Mouse (Mus musculus): ENCODE measurements around the gene Dennd4a. TPM values are rescaled to one million over a fixed set of nuclear protein-coding genes. Genes with fewer than 3 reads are reported as not detected.

Dennd4a gene
- 10 to 100 TPM; 16.5 to 20.8 (median 20.3) TPM for polyA plus RNA-seq (2017; shearing (Covaris generic))

DNA sequence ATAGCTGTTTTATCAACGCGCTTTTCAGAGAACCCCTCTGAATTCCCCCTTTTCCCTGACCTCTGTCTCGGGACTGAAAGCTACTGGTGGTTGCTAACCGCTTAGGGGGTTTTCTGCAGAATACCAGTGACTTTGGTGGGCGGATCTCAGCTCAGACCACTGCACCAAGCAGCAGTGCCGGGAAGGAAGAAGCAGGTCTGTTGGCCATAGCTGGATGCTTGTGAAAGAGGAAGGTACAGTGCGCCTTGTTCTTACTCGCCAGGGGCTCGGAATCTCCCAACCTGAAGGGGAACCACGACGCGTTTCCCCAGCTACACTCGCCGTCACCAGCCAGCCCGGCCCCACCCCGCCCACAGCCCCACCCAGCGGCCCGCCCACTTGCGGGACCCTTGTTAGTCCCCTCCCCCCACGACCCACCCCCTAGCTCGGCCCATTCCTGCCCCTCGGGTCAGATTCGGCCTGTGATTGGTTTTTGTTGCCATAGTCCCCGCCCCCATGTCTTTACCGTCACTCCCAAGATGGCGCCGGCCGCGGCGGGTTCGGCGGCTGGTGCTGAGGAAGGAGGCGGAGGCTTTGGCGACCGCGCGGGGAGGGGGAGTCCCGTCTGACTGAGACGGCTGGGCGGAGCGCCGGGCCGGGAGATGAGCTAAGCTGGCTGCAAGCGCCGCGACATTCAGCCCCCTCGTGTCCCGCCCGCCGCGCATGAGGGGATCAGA is at the start of gene Dennd4a:
Dennd4a (plus strand) TSS at position 519 of the 716 bp plus-strand sequence.
- ATAC-seq, result peak; percentile 88

DNA sequence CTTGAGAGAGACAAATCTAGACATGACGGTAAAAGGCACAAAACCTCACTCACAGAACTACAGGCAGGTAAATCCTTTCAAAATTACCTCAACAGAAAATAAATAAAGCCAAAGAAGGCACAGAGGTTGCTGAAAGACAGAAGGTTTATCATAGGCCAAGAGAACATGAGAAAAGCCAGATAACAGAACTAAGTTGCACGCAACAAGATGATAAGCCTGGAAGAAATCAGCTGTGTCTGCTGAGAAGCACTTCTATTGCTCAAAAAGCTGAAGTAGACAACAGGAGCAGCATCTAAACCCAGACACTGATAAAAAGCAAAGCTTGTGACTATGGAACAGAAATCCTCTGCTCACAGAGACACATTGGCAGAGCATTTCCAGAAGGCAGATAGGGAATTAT is 46.3 kb upstream of the Dennd4a start:
- ATAC-seq, result no peak

DNA sequence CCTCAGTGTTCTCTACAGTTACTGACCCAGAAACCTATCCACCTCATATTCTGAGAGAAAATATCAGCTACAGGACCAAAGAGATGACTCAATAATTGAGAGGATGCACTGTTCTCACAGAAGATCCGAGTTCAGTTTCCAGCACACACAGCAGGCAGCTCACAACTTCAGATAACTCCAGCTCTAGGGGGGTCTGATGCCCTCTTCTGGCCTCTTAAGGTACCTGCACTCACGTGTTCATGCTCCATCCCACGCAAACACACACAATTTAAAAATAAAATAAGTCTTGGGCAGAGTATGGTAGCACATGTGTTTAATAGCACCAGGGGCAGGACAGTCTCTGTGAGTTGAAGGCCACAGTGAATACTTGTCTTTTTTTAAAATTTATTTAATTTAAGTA is 45.0 kb upstream of the Dennd4a start:
- ATAC-seq, result no peak

DNA sequence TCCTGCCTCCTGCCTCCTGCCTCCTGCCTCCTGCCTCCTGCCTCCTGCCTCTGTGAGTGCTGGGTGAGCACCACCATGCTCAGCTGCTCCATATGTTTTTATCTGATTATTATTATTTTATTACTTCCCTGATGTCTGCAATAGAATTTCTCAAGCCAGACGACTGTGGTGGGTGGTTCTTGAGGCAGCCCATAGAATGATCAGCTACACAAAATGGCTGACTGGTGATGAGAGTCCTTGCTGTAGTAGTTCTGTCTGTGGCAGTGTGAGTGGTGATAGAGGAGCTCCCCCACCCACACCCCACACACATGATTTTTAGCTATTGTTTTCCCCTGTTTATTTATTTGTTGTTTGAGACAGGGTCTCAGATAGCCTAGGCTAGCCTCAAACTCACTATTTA is 43.3 kb upstream of the Dennd4a start:
- no peak for ATAC-seq

DNA sequence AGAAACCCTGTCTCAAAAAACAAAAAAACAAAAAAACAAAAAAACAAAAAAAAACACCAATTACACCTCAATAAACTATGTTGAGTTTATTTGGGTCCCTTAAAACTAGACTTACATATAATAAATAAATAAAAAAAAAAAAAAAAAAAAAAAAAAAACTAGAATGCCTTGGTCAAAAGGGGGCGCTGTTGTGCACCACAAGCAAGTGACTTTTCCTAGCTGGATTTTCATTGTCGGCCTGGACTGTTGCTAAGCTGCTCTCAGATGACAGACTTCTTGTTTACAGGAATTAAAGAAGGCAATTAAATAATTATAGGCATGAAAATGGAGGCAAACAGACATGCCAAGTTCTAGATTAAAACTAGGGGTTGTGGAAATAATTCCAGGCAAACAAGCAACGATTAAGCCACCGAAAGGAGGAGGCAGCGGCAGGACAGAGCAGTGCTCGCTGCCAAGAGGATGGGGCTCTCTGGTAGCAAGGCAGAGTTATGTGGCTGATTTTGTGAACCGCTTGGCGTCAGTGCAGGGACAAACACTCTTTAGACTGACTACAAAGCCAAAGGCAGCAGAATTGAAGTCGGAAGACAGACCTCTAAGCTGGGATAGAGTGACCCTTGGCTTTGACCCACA is 42.0 kb upstream of the Dennd4a start:
- no peak for ATAC-seq

DNA sequence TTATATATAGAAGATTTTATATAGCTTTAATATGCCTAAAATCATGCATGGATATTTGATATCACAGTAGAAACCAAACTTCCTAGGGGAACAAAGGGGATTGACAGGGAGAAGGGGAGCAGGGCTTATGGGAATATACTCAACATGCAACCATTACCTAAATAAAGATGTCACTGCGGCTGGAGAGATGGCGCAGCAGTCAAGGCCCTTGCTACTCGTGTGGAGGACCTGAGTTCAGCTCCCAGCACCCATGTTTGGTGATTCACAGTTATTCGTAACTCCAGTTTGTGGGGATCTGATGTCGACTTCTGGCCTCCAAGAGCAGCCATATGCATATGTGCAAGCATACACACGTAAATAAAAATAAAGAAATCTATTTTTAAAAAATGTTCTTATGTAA is 41.2 kb upstream of the Dennd4a start:
- ATAC-seq, result no peak

DNA sequence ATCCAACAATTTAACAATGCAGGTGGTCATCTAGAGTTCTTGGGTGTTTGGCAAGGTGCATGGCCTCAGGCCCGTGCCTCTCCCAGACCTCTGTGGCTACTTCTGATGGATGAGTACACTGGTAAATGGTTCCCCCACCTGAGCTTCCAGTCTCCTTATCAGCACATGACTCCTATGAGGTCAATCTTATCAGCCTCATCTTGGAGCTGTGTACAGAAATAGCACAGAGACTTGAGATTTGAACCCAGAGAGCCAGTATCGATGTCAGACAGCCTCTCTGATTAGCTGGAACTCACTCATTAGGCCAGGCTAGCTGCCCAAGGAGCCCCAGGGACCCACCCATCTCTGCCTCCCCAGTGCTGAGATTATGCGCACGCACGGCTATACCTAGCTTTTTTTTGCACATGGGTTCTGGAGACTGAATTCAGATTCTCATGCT is 40.7 kb upstream of the Dennd4a start:
- no peak for ATAC-seq

DNA sequence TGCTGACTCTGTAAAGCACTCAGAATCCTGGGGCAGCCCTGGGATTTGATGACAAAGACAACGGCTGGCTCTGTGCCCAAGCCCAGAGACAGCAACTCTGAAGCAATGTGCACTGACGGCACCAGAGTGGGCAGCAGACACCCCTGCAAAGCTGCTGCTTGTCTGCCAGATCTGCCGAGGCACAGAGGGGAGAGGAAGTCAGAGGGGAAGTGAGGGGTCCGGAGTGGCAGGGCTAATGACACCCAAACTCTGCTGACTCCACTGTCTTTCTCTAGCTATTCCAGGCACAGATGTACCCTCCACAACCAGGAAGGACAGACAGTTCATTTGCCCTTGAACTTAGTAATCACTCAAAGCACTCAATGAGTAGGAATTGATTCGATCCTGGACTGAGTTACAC is 39.9 kb upstream of the Dennd4a start:
- ATAC-seq, result no peak

DNA sequence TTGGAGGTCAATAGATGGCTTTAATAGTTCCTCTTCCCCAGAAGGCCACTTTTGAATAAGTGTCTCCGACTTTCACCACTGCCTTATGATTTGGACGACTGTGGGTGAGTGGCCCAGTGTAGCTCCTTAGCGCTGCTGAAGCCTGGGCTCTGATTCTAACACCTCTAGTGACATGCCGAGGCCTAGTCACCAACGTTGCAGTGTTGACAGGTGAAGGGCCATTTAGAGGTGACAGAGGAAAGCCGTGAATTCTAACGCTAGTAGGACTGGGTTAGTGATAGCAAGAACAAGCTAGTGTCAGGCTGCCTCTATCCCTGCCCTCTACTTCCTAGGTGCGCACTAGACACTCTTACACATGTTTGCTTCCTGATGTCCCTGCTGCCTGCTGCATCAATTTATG is 37.9 kb upstream of the Dennd4a start:
- no peak for ATAC-seq

DNA sequence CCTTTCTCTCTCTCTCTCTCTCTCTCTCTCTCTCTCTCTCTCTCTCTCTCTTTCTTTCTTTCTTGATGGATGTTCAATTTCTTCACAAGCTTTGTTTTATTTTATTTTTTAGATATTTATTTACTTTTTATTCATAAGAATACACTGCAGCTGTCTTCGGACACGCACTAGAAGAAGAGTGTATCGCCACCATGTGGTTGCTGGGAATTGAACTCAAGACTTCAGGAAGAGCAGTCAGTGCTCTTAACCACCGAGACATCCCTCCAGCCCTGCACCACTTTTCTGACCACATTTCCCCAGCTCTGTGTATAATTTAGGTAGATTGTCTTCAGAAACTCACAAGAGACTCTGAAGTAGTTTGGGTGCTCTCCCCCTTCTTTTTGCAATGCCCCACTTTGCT is 37.2 kb upstream of the Dennd4a start:
- no peak for ATAC-seq

DNA sequence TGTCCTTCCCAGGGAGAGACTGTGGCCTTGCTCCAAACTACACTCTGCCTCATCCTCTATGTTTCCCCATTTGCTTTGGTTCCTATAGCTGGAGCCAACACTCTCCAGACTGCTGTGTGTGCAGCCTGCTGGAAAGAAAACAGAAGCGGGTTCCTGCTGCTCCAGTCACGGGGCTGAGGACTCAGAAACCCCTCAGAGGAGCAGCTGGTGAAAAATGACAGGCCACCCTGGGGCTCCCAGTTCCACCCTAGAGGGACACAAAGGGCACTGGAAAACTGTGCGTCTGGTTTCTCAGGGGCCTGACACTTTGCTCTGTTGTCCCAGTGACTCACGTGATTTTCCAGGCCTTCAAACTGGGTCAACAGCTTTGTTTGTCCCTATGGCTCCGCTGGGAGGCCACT is 36.7 kb upstream of the Dennd4a start:
- no peak for ATAC-seq

DNA sequence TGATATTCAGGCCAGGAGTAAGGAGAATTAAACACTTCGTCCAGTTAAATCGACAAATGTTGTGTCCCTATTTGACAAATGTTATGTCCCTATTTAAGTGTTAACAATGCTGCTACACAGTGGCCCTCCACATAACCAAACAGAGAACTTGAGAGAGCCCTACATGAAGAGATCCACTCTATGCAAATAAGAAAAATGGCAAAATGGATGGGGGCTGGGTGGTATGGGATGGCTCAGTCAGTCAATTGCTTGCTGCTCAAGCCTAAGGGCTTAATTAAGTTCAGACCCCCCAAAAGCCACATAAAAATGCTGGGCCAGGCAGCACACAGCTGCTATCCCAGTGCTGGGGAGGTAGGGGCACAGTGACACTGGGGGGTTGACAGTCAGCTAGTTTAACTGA is 36.3 kb upstream of the Dennd4a start:
- ATAC-seq, result no peak

DNA sequence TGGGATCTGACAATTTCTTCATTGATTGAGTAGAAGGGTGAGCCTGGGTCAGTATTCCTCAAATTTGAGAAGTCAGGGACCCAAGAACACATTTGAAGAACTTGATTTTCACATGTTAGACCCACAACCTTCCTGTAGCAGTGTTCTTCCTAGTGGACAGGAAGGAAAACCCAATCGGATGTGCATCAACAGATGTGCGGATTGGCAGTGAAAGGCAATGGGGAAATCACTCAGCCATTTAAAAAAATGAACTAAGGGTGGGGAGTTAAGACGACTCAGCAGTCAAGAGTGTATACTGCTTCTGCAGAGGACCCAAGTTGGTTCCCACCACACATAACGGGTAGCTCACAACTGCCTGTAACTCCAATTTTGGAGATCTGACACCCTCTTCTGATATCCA is 35.6 kb upstream of the Dennd4a start:
- ATAC-seq, result no peak

DNA sequence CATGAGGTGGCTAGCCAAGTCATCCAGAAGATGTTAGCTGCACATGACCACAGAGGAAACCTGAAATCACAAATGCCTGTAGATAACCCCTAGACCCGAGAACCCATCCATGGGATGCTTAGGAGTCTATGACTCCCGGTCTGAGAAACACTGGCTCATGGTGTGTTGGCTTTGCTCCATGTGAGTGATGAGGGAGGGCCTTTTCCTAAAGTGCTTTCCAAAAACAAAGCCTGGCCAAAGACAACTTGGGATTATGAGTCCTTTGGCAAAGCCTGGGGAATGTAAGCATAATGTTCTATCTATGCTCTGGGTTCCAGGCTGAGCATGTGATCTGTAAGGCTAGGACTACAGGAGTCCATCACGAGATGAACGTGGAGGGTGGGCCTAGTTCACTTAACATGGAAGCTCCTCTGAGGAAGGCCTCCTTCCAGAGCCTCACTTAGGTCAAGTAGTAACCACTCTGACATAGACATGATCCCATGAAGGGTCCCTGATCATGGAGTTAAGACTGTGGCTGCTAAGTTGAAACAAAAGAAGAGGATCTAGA is 33.6 kb upstream of the Dennd4a start:
- no peak for ATAC-seq

DNA sequence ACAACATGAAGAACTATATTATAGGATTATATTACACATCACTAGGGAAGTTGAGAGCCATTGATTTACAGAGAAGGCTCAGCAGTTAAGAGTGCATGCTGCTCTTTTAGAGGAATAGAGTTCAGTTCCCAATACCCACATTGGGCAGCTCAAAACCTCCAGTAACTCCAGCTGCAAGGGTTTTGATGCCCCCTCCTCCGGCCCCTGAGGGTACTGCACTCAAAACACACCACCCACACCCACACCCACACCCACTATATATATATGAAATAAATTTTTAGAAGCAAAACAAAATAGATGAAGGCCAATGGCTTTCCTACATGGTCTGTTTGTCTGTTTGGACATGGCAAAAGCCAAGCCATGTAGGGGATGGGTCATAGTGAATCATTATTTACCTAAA is 33.0 kb upstream of the Dennd4a start:
- no peak for ATAC-seq

DNA sequence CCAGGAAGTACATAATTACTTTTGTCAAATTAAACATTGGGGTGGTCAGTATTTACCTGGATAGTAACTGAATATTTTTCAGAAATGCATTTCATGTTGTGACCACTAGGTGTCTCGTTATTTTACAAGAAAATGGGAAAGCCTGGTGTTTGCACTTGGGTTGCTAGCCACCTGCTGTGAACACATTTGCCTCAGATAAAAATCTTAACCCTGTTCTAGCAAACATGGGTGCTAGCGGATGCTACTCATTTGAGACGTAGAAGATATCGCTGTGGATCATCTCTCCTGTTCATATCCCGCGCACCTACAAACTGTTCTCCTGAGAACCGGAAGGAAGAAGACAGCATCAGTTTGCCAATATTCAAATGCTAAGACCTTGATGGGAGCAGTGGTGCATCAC is 31.5 kb upstream of the Dennd4a start:
- peak; percentile 82 for ATAC-seq

DNA sequence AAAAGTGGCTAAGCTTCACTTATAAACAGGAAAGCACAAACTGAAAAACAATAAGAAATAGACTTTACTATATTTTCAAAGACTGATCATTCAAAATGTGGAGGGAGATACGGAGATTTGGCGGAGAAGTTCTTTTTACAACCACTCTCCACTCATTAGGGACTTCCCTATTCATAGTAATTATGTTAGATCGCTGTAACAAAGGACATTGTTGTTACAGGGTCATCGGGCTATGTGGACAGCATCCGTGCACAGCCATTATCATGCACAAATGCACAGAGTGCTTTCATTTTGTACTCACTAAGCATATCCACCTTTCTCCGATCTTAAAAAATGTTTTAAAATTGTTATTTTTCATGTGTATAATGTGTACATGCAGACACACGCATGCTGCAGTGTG is 27.6 kb upstream of the Dennd4a start:
- no peak for ATAC-seq

DNA sequence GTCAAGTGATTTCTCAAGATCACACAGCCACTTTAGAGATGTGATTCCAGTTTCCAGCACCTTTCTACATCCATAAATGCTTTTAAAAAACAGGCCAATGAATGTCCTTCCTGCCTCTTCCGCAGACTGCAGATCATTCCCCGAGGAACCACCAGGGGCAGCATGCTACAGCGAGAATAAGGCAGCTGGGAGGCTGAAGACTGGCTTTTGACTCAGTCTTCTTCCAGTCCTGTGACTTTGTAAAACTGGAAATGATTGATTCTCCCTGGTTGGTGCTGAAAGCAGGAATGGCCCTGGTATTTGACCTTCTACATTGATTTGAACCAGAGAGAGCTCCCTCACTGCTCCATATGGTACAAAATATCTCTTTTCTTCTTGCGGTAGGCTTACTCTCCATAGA is 26.3 kb upstream of the Dennd4a start:
- ATAC-seq, result peak; percentile 55

DNA sequence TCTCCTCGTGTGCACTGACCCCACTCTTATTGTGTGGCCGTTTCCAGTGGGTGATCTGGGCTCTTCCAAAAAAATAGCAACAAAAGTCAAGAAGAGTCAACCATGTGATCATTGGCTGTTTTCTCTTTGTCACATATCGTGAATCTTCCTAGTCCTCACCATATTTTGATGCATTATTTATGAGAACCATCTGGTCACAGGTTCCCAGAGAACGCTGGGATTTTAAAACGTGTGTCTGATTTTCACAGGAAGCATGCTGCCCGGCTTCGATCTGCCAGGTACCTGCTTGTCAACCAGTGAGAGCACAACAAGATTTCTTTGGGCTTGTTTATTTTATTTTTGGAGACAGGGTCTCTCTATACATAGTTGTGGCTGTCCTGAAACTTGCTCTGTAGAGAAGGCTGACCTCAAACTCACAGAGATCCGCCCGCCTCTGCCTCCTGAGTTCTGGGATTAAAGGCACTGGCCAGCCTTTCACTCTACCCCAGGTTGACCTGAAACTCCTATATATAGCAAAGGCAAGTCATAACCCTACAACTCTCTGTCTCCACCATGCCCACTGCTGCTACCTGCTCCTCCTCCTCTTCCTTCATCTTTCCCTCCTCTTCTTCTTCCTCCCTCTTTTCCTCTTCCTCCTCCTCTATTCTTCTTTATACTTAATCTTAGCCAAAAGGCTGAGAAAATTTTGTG is 24.8 kb upstream of the Dennd4a start:
- no peak for ATAC-seq

DNA sequence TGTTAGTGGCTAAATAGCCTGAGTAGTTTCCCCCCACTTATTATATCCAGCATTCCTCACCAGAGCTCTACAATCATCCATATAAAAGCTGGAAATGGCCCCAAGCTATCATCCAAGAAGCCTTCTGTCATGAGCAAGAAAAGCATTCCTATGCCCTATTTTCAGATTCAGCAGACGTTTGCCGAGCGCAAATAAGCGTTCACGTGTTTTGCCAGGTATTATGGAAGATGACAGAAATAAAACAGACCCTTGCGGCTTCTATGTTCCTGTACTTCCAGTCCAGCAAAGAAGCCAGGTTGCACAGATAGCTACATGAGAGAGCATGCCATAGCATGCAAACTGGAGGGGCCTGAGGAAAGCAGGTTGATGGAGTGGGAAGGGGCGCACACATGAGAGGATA is 23.1 kb upstream of the Dennd4a start:
- ATAC-seq, result no peak

DNA sequence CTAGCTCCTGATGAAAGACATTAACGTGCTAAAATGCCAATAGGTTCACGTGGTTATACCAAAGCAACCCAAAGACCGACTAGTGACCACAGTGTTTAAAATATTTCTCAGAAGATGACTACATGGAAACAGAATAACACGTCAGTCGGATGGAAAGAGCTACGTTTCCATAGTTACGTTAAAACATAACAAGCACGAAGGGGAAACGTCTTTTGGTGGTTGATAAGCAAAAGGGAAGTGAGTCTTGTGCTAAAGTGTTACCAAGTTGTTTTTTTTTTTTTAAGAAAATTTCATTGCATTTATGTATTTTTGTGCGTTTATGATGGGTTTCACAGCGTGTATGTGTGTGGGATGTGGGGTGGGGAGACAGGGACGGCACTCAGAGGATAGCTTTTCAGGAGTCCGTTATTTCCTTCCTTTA is 21.8 kb upstream of the Dennd4a start:
- peak; percentile 94 for ATAC-seq

DNA sequence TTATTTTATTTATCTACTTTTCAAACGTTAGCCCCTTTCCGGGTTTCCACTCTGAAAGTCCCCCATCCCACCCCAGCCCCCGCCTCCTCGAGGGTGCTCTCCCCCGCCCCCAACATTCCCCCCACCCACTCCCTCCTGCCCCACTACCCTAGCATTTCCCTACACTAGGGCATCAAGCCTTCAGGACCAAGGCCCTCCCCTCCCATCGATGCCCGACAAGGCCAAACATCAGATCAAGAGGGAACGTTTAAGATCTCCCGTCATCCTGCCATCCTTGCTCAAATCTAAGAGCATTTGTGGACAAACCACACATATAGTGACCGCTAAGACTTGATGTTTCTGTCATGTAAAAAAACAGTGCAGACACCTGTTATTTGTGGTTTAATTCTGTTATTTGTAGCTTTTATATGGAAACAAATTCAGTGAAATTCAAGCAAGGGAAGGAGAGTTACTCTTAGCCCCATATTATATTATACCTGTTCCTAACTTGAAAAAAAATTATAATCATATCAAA is 21.2 kb upstream of the Dennd4a start:
- no peak for ATAC-seq

Measured in inflammation-experienced regulatory T-cells, adult 6 months (primary cell).